Mouse (Mus musculus) T-helper 2 cell (primary cell): ENCODE measurements around the gene Vmn2r91.
"Not testable (repeated sequence)": the region's sequence is repeated elsewhere in the genome, so short reads cannot be mapped to it uniquely, and the experiment has no call there.

Source experiments
- in situ Hi-C: fragments of 300-600 bp; cut with MboI, MseI; formaldehyde crosslinking; loops from one replicate; pipeline ENCODE4 v1.15.1; 2025; ENCODE audit warnings: high pct_unique_total_duplicates

Gene Vmn2r91

DNA sequence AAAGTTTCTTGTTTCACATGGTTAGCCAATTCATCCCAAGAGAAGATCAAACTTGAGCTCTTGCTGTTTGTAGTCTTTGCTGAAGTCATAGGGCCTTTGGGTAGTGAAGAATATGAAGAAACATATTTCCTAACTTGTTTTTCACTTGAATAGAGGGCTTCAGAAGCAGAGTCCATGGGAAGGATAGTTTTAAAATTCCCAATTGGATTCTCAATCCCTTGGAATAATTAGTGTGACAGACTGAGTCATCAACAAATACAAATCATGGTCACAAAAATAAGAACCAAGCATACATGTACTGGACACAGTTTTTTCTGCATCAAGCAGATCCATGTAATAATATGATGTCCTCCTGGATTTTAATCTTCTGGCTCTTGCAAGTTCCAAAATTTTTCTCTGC lies at the start of gene Vmn2r91:
TSS of gene Vmn2r91 (plus strand) at position 301 of the 400 bp plus-strand sequence.
- in situ Hi-C loops = not testable (repeated sequence)

DNA sequence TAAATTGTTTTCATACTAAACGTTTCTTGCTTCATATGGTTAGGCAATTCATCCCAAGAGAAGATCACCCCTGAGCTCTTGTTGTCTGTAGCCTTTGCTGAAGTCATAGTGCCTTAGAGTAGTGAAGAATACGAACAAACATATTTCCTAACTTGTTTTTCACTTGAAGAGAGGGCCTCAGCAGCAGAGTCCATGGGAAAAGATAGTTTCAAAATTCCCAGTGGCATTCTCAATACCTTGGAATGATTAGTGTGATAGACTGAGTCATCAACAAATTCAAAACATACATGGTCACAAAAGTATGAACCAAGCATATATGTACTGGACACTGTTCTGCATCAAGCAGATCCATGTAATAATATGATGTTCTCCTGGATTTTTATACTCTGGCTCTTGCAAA lies 35.7 kb upstream of the Vmn2r91 start, which contains the start of gene Vmn2r124:
TSS of gene Vmn2r124 (plus strand) at position 301 of the 400 bp plus-strand sequence.
- in situ Hi-C loops = no loop called here

DNA sequence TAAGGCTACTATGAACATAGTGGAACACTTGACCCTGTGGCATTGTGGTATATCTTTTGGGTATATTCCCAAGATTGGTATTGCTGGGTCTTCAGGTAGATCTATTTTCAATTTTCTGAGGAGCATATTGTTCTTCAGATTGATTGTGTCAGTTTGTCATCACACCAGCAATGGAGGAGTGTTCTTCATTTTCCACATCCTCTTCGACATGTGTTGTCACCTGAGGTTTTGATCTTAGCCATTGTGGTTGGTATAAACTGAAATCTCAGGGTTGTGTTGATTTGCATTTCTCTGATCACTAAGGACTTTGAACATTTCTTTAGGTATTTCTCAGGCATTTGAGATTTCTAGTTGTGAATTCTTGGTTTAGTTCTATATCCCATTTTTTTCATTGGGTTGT lies 10.8 kb downstream of the Vmn2r91 start:
- in situ Hi-C loops = not testable (repeated sequence)

DNA sequence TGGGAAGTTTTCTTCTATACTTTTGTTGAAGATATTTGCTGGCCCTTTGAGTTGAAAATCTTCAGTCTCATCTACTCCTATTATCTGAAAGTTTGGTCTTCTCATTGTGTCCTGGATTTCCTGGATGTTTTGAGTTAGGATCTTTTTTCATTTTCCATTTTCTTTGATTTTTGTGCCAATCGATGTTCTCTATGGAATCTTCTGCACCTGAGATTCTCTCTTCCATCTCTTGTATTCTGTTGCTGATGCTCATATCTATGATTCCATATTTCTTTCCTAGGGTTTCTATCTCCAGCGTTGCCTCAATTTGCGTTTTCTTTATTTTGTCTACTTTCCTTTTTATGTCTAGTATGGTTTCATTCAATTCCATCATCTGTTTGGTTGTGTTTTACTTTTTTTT lies 17.4 kb downstream of the Vmn2r91 start:
- in situ Hi-C loops = not testable (repeated sequence)

DNA sequence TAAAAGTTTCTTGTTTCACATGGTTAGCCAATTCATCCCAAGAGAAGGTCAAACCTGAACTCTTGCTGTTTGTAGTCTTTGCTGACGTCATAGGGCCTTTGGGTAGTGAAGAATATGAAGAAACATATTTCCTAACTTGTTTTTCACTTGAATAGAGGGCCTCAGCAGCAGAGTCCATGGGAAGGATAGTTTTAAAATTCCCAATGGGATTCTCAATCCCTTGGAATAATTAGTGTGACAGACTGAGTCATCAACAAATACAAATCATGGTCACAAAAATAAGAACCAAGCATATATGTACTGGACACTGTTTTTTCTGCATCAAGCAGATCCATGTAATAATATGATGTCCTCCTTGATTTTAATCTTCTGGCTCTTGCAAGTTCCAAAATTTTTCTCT lies 66.8 kb downstream of the Vmn2r91 start, which contains the start of gene Vmn2r92:
TSS of gene Vmn2r92 (plus strand) at position 301 of the 400 bp plus-strand sequence.
- in situ Hi-C loops = not testable (repeated sequence)

DNA sequence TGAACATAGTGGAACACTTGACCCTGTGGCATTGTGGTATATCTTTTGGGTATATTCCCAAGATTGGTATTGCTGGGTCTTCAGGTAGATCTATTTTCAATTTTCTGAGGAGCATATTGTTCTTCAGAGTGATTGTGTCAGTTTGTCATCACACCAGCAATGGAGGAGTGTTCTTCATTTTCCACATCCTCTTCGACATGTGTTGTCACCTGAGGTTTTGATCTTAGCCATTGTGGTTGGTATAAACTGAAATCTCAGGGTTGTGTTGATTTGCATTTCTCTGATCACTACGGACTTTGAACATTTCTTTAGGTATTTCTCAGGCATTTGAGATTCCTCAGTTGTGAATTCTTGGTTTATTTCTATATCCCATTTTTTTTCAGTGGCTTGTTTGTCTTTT lies 76.4 kb downstream of the Vmn2r91 start:
- in situ Hi-C loops = not testable (repeated sequence)
